Mouse (Mus musculus) intestine, embryonic 16.5 days (tissue): ENCODE measurements at regions not wholly inside any gene's neighbourhood (a gene's known extent, or its start where the extent isn't known, plus 50 kb on each side); places are given as distances from the start of the nearest gene placed in this dataset.

Experiments used
- ATAC-seq: fragments of 200-750 bp; cut with Nextera tagmentation; 2 replicates; pipeline ENCODE4 v1.8.0; 2017; ENCODE audit warnings: moderate TSS enrichment, moderate library complexity
- H3K27ac ChIP-seq: fragments of 300-500 bp; sonication (generic); 2 replicates; pipeline ENCODE4 v1.5.1; 2014; ENCODE audit warnings: mild to moderate bottlenecking, low read length
- H3K27me3 ChIP-seq: fragments of 300-500 bp; sonication (generic); replicated peaks from 2 replicates; pipeline ENCODE4 v1.6.1; 2014; ENCODE audit warnings: low read length, control low read depth, mixed read lengths; ENCODE audit not compliant: control insufficient read depth, insufficient read depth
- H3K36me3 ChIP-seq: fragments of 300-500 bp; sonication (generic); 2 replicates; pipeline ENCODE4 v1.6.1; 2014; ENCODE audit warnings: low read length, control low read depth; ENCODE audit not compliant: control insufficient read depth, insufficient read depth
- H3K4me1 ChIP-seq: fragments of 300-500 bp; sonication (generic); 2 replicates; pipeline ENCODE4 v1.6.1; 2014; ENCODE audit warnings: low read length, control low read depth, mixed read lengths; ENCODE audit not compliant: control insufficient read depth, insufficient read depth
- H3K4me2 ChIP-seq: fragments of 300-500 bp; sonication (generic); 2 replicates; pipeline ENCODE4 v1.6.1; 2014; ENCODE audit warnings: low read depth, low read length, control low read depth
- H3K4me3 ChIP-seq: fragments of 300-500 bp; sonication (generic); 2 replicates; pipeline ENCODE4 v1.5.1; 2014; ENCODE audit warnings: mild to moderate bottlenecking, low read length
- H3K9ac ChIP-seq: fragments of 300-500 bp; sonication (generic); 2 replicates; pipeline ENCODE4 v1.6.1; 2014; ENCODE audit warnings: low read depth, low read length
- H3K9me3 ChIP-seq: fragments of 300-500 bp; sonication (generic); 2 replicates; pipeline ENCODE4 v1.6.1; 2016; ENCODE audit warnings: low read length, control low read depth; ENCODE audit not compliant: control insufficient read depth
- WGBS: fragments of 180-500 bp; shearing (Covaris S2); extraction: QIAGEN DNeasy Blood & Tissue Kit; methylation state at CpG from one replicate; pipeline ENCODE4 v1.1.7; 2014; 5-methylcytosine and 5-hydroxymethylcytosine counted together

DNA sequence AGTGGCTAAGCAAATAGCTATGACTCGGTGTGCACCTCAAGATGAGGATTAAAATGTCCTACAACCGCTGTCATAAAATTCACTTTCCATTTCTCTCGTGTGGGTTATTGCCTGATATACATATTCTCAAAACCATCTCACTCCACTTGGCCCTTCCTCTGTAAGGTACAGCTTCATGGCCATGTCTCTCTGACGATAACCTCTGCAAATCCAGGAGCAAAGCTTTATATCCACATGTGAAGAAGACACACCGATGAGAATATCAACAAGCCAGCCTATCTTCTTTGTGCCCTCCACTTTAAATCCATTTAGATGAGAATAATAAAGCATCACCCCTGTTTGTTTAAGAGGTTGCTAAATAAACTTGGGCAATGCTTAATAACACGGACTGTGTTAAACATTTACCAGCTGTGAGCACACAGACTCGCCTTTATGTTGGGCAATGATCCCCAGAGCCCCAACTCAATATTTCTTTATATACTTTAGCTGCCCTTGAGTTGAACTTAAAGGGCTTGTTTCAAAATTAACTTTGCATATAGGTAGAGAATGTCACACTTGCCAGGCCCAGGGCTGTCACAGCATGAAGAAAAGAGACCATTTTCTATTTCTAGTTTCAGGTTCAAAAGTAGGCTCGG lies 161.2 kb upstream of the Ccdc122 start:
- H3K4me2 ChIP-seq = no peak overlapping the region
- H3K9me3 ChIP-seq = no peaks in the 10 kb centered on the region
- H3K27me3 ChIP-seq = no peaks in the 10 kb centered on the region
- no peak overlapping the region for H3K9ac ChIP-seq
- peak overlapping the region; percentile 58 for H3K27ac ChIP-seq
- H3K4me3 ChIP-seq = no peak overlapping the region
- no peaks in the 10 kb centered on the region for H3K36me3 ChIP-seq
- 23% methylated on average over 8 of the region's 8 CpGs for WGBS
- peak; percentile 90 for ATAC-seq
- H3K4me1 ChIP-seq = peaks cover 16% of the 10 kb centered on the region

DNA sequence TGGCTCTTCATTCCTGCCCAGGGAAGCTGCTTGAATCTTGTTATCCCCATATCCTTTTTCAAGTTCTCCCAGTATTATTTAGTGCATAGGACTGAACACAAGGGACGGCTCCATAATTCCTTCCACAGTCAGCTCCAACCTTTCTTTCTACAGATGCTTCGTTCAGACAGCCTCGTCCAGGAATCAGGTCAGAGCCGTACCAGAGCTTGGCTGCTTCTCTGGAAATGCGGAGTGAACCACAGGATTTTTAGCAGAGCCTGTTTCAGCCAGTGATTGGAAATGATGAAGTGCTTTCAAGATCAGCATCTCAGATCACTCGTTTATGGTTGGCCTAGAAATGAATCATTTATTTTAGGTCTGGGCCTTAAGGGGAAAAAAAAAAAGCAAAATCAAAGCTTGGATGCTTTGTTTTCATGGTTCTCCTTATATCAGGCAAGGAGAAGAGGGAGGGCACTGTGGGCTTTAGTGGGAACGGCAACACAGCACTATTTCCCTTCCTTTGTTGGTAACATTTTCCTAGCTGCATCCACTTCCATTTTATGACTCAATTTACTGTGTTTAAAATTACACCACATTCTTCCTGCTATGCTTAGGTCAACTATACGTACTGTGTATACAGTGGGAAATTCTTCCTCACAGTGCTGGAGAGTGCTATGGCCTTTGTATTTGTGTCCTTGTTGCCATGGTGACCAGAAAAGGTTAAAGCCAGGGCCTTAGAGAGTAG lies 161.9 kb upstream of the Ccdc122 start:
- no peak overlapping the region for H3K4me2 ChIP-seq
- peak overlapping the region; percentile 58 for H3K27ac ChIP-seq
- no peaks in the 10 kb centered on the region for H3K36me3 ChIP-seq
- H3K9me3 ChIP-seq = no peaks in the 10 kb centered on the region
- H3K9ac ChIP-seq = no peak overlapping the region
- peak; percentile 99 for ATAC-seq
- WGBS = 17% methylated on average over 8 of the region's 8 CpGs
- H3K4me1 ChIP-seq = peaks cover 16% of the 10 kb centered on the region
- H3K27me3 ChIP-seq = no peaks in the 10 kb centered on the region
- H3K4me3 ChIP-seq = no peak overlapping the region

DNA sequence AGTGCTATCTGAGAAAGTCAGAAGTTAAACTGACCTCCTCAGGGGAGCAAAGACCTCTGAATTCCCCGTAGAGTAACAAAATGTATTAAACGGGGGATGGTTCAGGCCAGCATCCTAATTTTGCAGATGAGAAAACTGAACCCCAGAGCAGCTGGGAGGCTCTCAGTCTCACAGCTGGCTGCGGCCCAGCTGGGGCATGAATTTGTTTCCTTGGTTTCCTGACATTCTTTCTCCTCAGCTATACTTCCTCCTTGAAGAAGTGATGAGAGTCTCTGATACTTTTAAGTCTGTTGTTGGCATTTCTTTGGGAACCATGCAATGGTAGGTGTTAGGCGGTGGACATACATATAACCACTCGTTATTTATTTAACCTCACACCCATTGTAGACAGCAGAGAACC lies 162.9 kb upstream of the Ccdc122 start:
- Histone ChIP-seq H3K4me3 (no peak overlapping the region), H3K27me3 (no peaks in the 10 kb centered on the region), H3K4me2 (no peak overlapping the region), H3K9ac (no peak overlapping the region), H3K4me1 (peaks cover 16% of the 10 kb centered on the region), H3K36me3 (no peaks in the 10 kb centered on the region), H3K9me3 (no peaks in the 10 kb centered on the region), H3K27ac (peak overlapping the region; percentile 20; the same call in 1 of the 2 replicates)
- ATAC-seq = no peak
- WGBS = 64% methylated on average over 5 of the region's 5 CpGs

DNA sequence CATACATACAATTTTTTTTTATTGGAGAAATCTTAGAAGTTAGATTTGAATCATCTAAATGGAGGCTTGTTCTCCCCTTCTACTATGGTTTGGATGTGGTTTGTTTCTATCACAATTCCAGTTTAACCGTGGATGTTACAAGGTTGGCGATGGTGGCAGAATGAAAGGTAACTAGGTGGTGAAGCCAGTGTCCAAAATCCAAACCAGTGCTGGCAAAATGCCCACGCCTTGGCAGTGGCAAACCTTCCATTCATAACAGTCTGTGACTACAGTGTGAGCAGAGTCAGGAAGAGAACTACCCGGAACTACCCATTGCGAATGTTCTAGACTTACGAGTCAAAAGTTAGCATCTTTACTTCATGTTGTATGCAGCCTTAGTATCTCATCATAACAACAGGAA lies 163.6 kb upstream of the Ccdc122 start:
- WGBS = 96% methylated on average over 6 of the region's 6 CpGs
- H3K36me3 ChIP-seq = no peaks in the 10 kb centered on the region
- no peak overlapping the region for H3K4me2 ChIP-seq
- no peaks in the 10 kb centered on the region for H3K9me3 ChIP-seq
- peaks cover 16% of the 10 kb centered on the region for H3K4me1 ChIP-seq
- no peak overlapping the region for H3K9ac ChIP-seq
- no peak for ATAC-seq
- H3K27me3 ChIP-seq = no peaks in the 10 kb centered on the region
- no peak overlapping the region for H3K4me3 ChIP-seq
- H3K27ac ChIP-seq = no peak overlapping the region

DNA sequence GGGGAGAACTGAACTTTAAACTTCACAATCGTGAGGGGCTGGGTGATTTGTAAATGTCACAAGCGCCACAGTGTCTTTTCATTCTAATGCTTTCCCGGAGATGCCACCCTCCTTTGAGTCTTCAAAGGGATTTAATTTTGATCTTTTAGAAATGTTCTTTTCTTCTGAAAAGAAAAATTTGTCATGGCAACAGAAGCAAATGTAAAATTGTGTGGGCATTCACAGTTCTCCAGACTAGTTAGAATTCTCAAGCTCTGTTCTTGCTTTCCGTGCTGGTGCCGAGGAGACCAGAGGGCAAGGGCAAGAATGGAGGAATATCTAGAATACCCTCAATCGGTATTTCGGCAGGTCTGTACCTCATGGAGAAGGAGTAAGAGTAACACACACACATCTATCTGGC lies 164.1 kb upstream of the Ccdc122 start:
- no peak for ATAC-seq
- H3K9me3 ChIP-seq = no peaks in the 10 kb centered on the region

DNA sequence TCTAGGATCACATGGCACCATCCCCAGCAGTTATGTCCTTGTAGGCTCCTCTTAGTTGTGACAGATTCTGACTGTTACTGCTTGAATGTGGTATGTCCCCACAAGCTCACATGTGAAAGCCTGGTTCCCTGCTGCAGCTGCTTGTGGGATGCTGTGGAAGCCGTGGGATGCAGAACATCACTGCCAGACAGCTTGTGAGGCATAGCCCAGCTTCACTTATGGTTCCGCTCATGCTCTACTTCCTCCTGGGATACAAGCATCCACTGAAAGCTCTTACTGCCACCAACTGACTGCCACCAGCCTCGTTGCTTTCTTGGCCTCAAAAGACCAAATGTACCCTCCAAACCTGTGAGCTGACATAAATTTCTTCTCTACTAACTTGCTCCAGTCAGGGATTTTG lies 167.7 kb upstream of the Ccdc122 start:
- Histone ChIP-seq H3K4me1 (peaks cover 4% of the 10 kb centered on the region), H3K27ac (no peak overlapping the region), H3K4me2 (no peak overlapping the region), H3K36me3 (no peaks in the 10 kb centered on the region), H3K9me3 (no peaks in the 10 kb centered on the region), H3K27me3 (no peaks in the 10 kb centered on the region), H3K4me3 (no peak overlapping the region), H3K9ac (no peak overlapping the region)
- 84% methylated on average over 3 of the region's 3 CpGs for whole genome bisulfite sequencing
- no peak for ATAC-seq

More for the DNA sequence above, 164.1 kb upstream of the Ccdc122 start:
- no peaks in the 10 kb centered on the region for H3K27me3 ChIP-seq
- no peak overlapping the region for H3K9ac ChIP-seq
- peaks cover 16% of the 10 kb centered on the region for H3K4me1 ChIP-seq
- WGBS = 92% methylated on average over 7 of the region's 7 CpGs
- H3K36me3 ChIP-seq = no peaks in the 10 kb centered on the region
- H3K4me2 ChIP-seq = no peak overlapping the region
- H3K4me3 ChIP-seq = no peak overlapping the region
- no peak overlapping the region for H3K27ac ChIP-seq

DNA sequence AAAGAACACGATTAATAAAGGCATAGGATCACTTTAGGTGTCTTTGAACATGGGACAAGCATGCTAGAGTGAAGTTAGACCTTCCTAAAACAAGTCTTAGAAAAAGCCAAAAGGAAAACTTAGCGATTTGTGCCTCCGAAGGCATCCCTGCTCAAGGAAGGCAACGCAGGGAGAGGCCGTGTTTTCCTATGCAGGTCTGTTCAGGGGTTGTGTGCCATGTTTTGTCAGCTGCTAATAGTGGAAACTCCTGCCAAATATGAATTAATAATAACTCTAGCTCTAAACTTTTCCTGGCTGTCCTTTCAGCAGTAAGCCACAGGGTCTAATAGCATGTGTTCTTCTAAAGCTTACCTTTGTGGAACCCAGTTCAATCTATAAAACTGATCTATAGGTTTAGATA lies 168.4 kb upstream of the Ccdc122 start:
- Histone ChIP-seq H3K9me3 (no peaks in the 10 kb centered on the region), H3K4me1 (no peaks in the 10 kb centered on the region), H3K27ac (no peak overlapping the region), H3K4me3 (no peak overlapping the region), H3K9ac (no peak overlapping the region), H3K27me3 (no peaks in the 10 kb centered on the region), H3K36me3 (no peaks in the 10 kb centered on the region), H3K4me2 (no peak overlapping the region)
- WGBS = 89% methylated on average over 5 of the region's 5 CpGs
- no peak for ATAC-seq

DNA sequence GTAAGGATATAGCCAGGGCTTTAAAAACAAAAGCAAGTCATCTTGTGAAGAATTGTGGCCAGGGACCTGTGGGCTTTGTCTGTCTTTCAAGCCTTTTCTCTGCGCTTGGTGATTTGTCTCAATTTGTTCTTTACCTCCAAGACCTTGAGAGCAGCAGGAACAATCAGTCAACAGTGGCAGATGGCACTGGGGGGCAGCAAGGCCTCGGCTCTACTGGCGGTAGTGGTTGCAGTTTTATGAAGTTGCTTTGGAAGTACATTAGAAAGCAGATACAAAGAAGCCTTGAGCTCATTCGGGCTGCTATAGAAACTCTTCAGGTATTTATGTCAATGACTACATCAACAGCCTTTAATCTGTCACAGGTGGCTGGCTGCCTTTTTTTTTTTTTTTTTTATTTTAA lies 171.9 kb upstream of the Ccdc122 start:
- H3K36me3 ChIP-seq = no peaks in the 10 kb centered on the region
- ATAC-seq = no peak
- H3K9ac ChIP-seq = no peak overlapping the region
- no peak overlapping the region for H3K4me2 ChIP-seq
- H3K27me3 ChIP-seq = no peaks in the 10 kb centered on the region
- H3K4me3 ChIP-seq = no peak overlapping the region
- WGBS = 64% methylated on average over 4 of the region's 4 CpGs
- H3K27ac ChIP-seq = no peak overlapping the region
- no peaks in the 10 kb centered on the region for H3K4me1 ChIP-seq
- H3K9me3 ChIP-seq = no peaks in the 10 kb centered on the region

DNA sequence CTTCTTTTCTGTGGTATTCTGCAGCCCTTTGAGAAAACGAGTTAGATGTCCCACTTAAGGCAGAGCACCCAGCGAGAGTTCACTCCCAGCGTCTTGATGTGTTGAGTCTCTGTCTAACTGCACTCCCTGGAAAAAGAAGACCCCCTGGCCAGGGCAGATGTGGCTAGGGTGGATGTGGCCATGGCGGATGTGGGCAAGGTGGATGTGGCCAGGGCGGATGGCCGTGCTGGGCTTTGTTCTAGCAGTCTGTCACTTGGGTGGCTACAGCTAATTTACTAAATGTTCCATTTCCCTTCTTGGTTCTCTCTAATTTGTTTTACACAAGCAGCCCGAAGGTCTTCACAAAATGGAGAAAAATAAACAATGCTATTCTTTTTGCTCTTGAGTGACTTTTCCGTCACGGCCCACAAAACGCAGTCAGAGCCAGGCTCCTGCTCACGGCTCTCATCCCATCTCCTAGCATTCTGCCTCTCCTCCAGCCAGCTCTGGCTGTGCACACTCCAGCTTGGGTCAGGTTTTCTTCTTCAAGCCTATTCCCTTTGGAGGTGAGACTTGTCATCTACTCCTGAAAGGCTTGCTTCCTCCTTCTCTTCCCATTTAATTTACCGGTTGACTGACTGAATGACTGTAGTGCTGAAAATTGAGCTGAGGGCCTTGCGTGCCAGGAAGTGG lies 173.4 kb upstream of the Ccdc122 start:
- H3K4me1 ChIP-seq = no peaks in the 10 kb centered on the region
- H3K27ac ChIP-seq = no peak overlapping the region
- no peaks in the 10 kb centered on the region for H3K27me3 ChIP-seq
- ATAC-seq = no peak
- H3K9me3 ChIP-seq = no peaks in the 10 kb centered on the region
- WGBS = 83% methylated on average over 13 of the region's 13 CpGs
- H3K4me3 ChIP-seq = no peak overlapping the region
- no peak overlapping the region for H3K9ac ChIP-seq
- no peak overlapping the region for H3K4me2 ChIP-seq
- H3K36me3 ChIP-seq = no peaks in the 10 kb centered on the region
